Mouse (Mus musculus) embryonic fibroblast, embryonic 13.5 days (primary cell): Measurements from ENCODE around the gene Hoxb4.

Experiments
- CTCF ChIP-seq: IDR thresholded peaks from 2 replicates; pipeline ENCODE4 v1.5.1; 2011; ENCODE audit warnings: mild to moderate bottlenecking, control low read depth, low read length, moderate library complexity, borderline replicate concordance; ENCODE audit not compliant: insufficient read depth
- POLR2A ChIP-seq: IDR thresholded peaks from 2 replicates; pipeline ENCODE4 v1.6.1; 2011; ENCODE audit warnings: low read depth, mild to moderate bottlenecking, control low read depth, low read length, moderate library complexity

GRCm38 (mm10) chr11:96365441-96366091, 47.5 kb downstream of the Hoxb4 start, which contains the start of gene Hoxb1:
- no peak for TF ChIP-seq CTCF
- TF ChIP-seq POLR2A, result no peak
